Mouse (Mus musculus) spleen, embryonic (tissue): ENCODE measurements at regions not wholly inside any gene's neighbourhood (a gene's known extent, or its start where the extent isn't known, plus 50 kb on each side); places are given as distances from the start of the nearest gene placed in this dataset.

Source experiments
- CTCF ChIA-PET: fragments of 350-600 bp; sonication (Branson Sonifier 250); formaldehyde crosslinking; loops from one replicate; lab custom pipeline; 2022; lab: Charles Lee

DNA sequence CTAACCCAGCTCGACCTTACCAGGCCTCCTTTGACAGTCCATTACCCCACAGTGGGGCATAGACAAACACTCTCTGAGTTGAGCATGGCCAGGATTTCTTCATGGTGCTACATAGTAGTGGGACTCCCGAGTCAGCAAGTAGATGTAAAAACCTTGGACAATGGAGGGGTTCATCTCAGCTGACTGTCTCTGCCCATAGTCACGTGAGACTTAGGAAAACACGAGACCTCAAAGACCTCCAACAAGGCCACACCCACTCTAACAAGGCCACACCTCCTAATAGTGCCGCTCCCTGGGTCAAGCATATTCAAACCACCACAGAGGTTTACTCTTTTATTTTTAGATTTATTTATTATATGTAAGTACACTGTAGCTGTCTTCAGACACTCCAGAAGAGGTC lies 52.5 kb upstream of the Cldn24 start:
- CTCF ChIA-PET: interaction anchor here (0.5 kb wide), 1 partner anchor 58 kb away, joined by 4 read pairs; no protein-coding TSS in a partner anchor

DNA sequence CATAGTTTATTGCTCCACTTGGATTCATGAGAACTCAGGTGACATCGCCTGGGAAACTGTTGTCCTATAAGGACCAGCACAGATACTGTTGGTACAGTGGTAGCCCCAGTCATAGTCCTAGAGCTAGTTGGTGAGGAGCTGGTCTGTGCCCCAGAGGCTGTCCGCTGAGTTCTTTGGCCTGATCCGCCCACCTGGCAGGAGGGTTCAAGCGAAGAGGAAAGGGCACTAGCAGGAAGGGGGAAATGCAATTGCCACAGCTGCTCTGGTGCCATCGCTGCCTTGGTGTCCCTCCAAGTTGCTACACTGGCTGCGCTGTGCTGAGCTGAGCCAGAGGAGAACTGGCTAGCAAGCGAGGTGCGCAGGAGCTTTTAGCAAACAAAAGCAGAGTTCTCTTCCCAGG lies 53.2 kb upstream of the Cldn24 start:
- CTCF ChIA-PET: no interaction called here

DNA sequence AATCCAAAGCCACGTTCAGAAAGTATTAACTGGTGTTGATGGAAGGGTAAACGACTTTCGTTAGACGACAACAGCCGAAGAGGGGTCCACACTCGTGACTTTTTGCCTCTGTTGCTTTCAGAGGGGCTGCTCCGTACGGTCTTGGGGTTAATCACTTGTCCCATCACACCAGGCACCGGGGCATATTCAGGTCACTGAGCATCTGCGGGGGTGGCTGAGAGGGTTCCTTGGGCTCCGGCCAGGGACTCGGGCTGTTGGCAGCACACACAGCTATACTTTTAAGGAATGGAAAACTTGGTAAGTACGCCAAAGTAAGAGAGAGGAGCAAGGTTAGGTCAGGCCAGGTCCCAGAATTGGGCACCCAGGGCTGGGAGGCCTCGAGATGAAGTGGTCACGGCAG lies 50.7 kb upstream of the Cdkn2aip start:
- CTCF ChIA-PET: no interaction called here

DNA sequence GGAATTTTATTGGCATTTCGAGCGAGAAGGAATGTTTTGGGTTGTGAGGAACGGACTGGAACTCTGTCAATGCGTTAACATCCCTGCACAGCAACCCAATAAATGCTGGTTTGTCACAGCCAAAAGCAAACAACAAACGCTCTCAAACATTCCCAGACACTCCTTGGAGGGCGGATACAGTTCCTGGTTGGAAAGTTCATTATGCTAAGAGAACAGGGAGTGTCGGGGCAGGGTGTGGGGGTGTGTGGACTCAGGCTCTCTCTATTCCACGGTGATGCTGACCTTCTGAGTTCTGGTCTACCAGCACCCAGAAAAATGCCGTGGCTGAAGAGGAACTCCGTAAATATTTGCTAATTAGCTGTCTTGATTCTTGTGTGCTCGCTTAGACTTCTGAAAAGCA lies 50.3 kb upstream of the Cdkn2aip start:
- CTCF ChIA-PET: no interaction called here
